Mouse (Mus musculus): ENCODE results near the gene Neurl1a. TPM values are rescaled to one million over a fixed set of nuclear protein-coding genes. Genes with fewer than 3 reads are reported as not detected.

Neurl1a gene
- polyA plus RNA-seq, 1 experiment from 2014 or later: 1.3 TPM

- no peak overlapping the region for H3K27ac ChIP-seq (replicated peaks in 1 of 2; ENCODE audit: control insufficient read depth in 1 of 2, insufficient read depth in 1 of 2, low read depth in 2 of 2, low read length in 2 of 2)
- H3K4me1 ChIP-seq (ENCODE audit: control insufficient read depth in 2 of 2, insufficient read depth in 2 of 2, low read length in 2 of 2): peaks cover 7 to 13% of the 10 kb centered on the region in 2 experiments
- WGBS: 84% methylated on average over 6 of the region's 6 CpGs
- H3K9ac ChIP-seq (ENCODE audit: low read length): no peak overlapping the region
- H3K36me3 ChIP-seq (ENCODE audit: control insufficient read depth, insufficient read depth, low read length): no peaks in the 10 kb centered on the region
- H3K27me3 ChIP-seq (ENCODE audit: control insufficient read depth, insufficient read depth, low read length): no peaks in the 10 kb centered on the region
- H3K4me2 ChIP-seq (ENCODE audit: low read length): no peak overlapping the region
- no peak for ATAC-seq (ENCODE audit: insufficient number of reproducible peaks, insufficient read depth, low FRiP score, low read depth)
- H3K4me3 ChIP-seq (ENCODE audit: control insufficient read depth in 1 of 2, insufficient read depth in 1 of 2, low read depth in 1 of 2, low read length in 2 of 2): no peak overlapping the region
- no peaks in the 10 kb centered on the region for H3K9me3 ChIP-seq (ENCODE audit: control insufficient read depth, low read length)
These were observed 52.8 kb downstream of the Neurl1a start for GRCm38 (mm10) chr19:47231389-47231788.

- Histone ChIP-seq H3K4me3 (ENCODE audit: control insufficient read depth in 1 of 2, insufficient read depth in 1 of 2, low read depth in 1 of 2, low read length in 2 of 2) (no peak overlapping the region), H3K9me3 (ENCODE audit: control insufficient read depth, low read length) (no peaks in the 10 kb centered on the region), H3K36me3 (ENCODE audit: control insufficient read depth, insufficient read depth, low read length) (no peaks in the 10 kb centered on the region), H3K27ac (replicated peaks in 1 of 2; ENCODE audit: control insufficient read depth in 1 of 2, insufficient read depth in 1 of 2, low read depth in 2 of 2, low read length in 2 of 2) (no peak overlapping the region), H3K9ac (ENCODE audit: low read length) (no peak overlapping the region), H3K4me2 (ENCODE audit: low read length) (no peak overlapping the region), H3K4me1 (ENCODE audit: control insufficient read depth in 2 of 2, insufficient read depth in 2 of 2, low read length in 2 of 2) (peaks cover 7 to 13% of the 10 kb centered on the region in 2 experiments), H3K27me3 (ENCODE audit: control insufficient read depth, insufficient read depth, low read length) (no peaks in the 10 kb centered on the region)
- no peak for ATAC-seq (ENCODE audit: insufficient number of reproducible peaks, insufficient read depth, low FRiP score, low read depth)
- 89% methylated on average over 5 of the region's 5 CpGs for WGBS
These were observed 53.7 kb downstream of the Neurl1a start for GRCm38 (mm10) chr19:47232077-47232865.

- no peak overlapping the region for H3K4me3 ChIP-seq (ENCODE audit: control insufficient read depth in 1 of 2, insufficient read depth in 1 of 2, low read depth in 1 of 2, low read length in 2 of 2)
- no peak overlapping the region for H3K27ac ChIP-seq (replicated peaks in 1 of 2; ENCODE audit: control insufficient read depth in 1 of 2, insufficient read depth in 1 of 2, low read depth in 2 of 2, low read length in 2 of 2)
- no peak for ATAC-seq (ENCODE audit: insufficient number of reproducible peaks, insufficient read depth, low FRiP score, low read depth)
- no peaks in the 10 kb centered on the region for H3K27me3 ChIP-seq (ENCODE audit: control insufficient read depth, insufficient read depth, low read length)
- H3K9me3 ChIP-seq (ENCODE audit: control insufficient read depth, low read length): no peaks in the 10 kb centered on the region
- no peaks in the 10 kb centered on the region for H3K36me3 ChIP-seq (ENCODE audit: control insufficient read depth, insufficient read depth, low read length)
- H3K4me1 ChIP-seq (ENCODE audit: control insufficient read depth in 2 of 2, insufficient read depth in 2 of 2, low read length in 2 of 2): peaks cover 7 to 13% of the 10 kb centered on the region in 2 experiments
- WGBS: 89% methylated on average over 3 of the region's 3 CpGs
- H3K4me2 ChIP-seq (ENCODE audit: low read length): no peak overlapping the region
- H3K9ac ChIP-seq (ENCODE audit: low read length): no peak overlapping the region
These were observed 54.5 kb downstream of the Neurl1a start for GRCm38 (mm10) chr19:47233087-47233486.

- WGBS: 20% methylated on average over 12 of the region's 12 CpGs
- Histone ChIP-seq H3K36me3 (ENCODE audit: control insufficient read depth, insufficient read depth, low read length) (no peaks in the 10 kb centered on the region), H3K9me3 (ENCODE audit: control insufficient read depth, low read length) (no peaks in the 10 kb centered on the region), H3K9ac (ENCODE audit: low read length) (no peak overlapping the region), H3K4me2 (ENCODE audit: low read length) (peak overlapping the region; percentile 56), H3K27ac (replicated peaks in 1 of 2; ENCODE audit: control insufficient read depth in 1 of 2, insufficient read depth in 1 of 2, low read depth in 2 of 2, low read length in 2 of 2) (no peak overlapping the region), H3K27me3 (ENCODE audit: control insufficient read depth, insufficient read depth, low read length) (no peaks in the 10 kb centered on the region), H3K4me3 (ENCODE audit: control insufficient read depth in 1 of 2, insufficient read depth in 1 of 2, low read depth in 1 of 2, low read length in 2 of 2) (peak overlapping the region; percentile 21 to 38; a peak in 3 of 4 replicates), H3K4me1 (ENCODE audit: control insufficient read depth in 2 of 2, insufficient read depth in 2 of 2, low read length in 2 of 2) (peaks cover 0 to 6% of the 10 kb centered on the region in 2 experiments; a peak in 1 of 4 replicates)
- ATAC-seq (ENCODE audit: insufficient number of reproducible peaks, insufficient read depth, low FRiP score, low read depth): no peak
These were observed 61.5 kb downstream of the Neurl1a start for GRCm38 (mm10) chr19:47240076-47240475.

- ATAC-seq (ENCODE audit: insufficient number of reproducible peaks, insufficient read depth, low FRiP score, low read depth): no peak
- no peaks in the 10 kb centered on the region for H3K36me3 ChIP-seq (ENCODE audit: control insufficient read depth, insufficient read depth, low read length)
- no peak overlapping the region for H3K27ac ChIP-seq (replicated peaks in 1 of 2; ENCODE audit: control insufficient read depth in 1 of 2, insufficient read depth in 1 of 2, low read depth in 2 of 2, low read length in 2 of 2)
- H3K9ac ChIP-seq (ENCODE audit: low read length): no peak overlapping the region
- 61% methylated on average over 7 of the region's 7 CpGs for WGBS
- no peaks in the 10 kb centered on the region for H3K9me3 ChIP-seq (ENCODE audit: control insufficient read depth, low read length)
- peak overlapping the region; percentile 56 for H3K4me2 ChIP-seq (ENCODE audit: low read length)
- H3K4me3 ChIP-seq (ENCODE audit: control insufficient read depth in 1 of 2, insufficient read depth in 1 of 2, low read depth in 1 of 2, low read length in 2 of 2): no peak overlapping the region
- H3K27me3 ChIP-seq (ENCODE audit: control insufficient read depth, insufficient read depth, low read length): no peaks in the 10 kb centered on the region
- peaks cover 0 to 6% of the 10 kb centered on the region in 2 experiments; a peak in 1 of 4 replicates for H3K4me1 ChIP-seq (ENCODE audit: control insufficient read depth in 2 of 2, insufficient read depth in 2 of 2, low read length in 2 of 2)
These were observed 62.3 kb downstream of the Neurl1a start for GRCm38 (mm10) chr19:47240957-47241356.

GRCm38 (mm10) chr19:47242227-47242626 lies 63.6 kb downstream of the Neurl1a start:
- H3K4me3 ChIP-seq (ENCODE audit: control insufficient read depth in 1 of 2, insufficient read depth in 1 of 2, low read depth in 1 of 2, low read length in 2 of 2): no peak overlapping the region
- peaks cover 0 to 6% of the 10 kb centered on the region in 2 experiments; a peak in 1 of 4 replicates for H3K4me1 ChIP-seq (ENCODE audit: control insufficient read depth in 2 of 2, insufficient read depth in 2 of 2, low read length in 2 of 2)
- ATAC-seq (ENCODE audit: insufficient number of reproducible peaks, insufficient read depth, low FRiP score, low read depth): no peak
- H3K4me2 ChIP-seq (ENCODE audit: low read length): no peak overlapping the region
- H3K9me3 ChIP-seq (ENCODE audit: control insufficient read depth, low read length): no peaks in the 10 kb centered on the region
- H3K9ac ChIP-seq (ENCODE audit: low read length): no peak overlapping the region
- H3K36me3 ChIP-seq (ENCODE audit: control insufficient read depth, insufficient read depth, low read length): no peaks in the 10 kb centered on the region
- no peaks in the 10 kb centered on the region for H3K27me3 ChIP-seq (ENCODE audit: control insufficient read depth, insufficient read depth, low read length)
- no peak overlapping the region for H3K27ac ChIP-seq (replicated peaks in 1 of 2; ENCODE audit: control insufficient read depth in 1 of 2, insufficient read depth in 1 of 2, low read depth in 2 of 2, low read length in 2 of 2)
- 71% methylated on average over 4 of the region's 4 CpGs for WGBS

GRCm38 (mm10) chr19:47245512-47245911 lies 66.9 kb downstream of the Neurl1a start:
- 85% methylated on average over 8 of the region's 8 CpGs for WGBS
- Histone ChIP-seq H3K27ac (replicated peaks in 1 of 2; ENCODE audit: control insufficient read depth in 1 of 2, insufficient read depth in 1 of 2, low read depth in 2 of 2, low read length in 2 of 2) (no peak overlapping the region), H3K4me2 (ENCODE audit: low read length) (no peak overlapping the region), H3K4me3 (ENCODE audit: control insufficient read depth in 1 of 2, insufficient read depth in 1 of 2, low read depth in 1 of 2, low read length in 2 of 2) (no peak overlapping the region), H3K4me1 (ENCODE audit: control insufficient read depth in 2 of 2, insufficient read depth in 2 of 2, low read length in 2 of 2) (peaks cover 0 to 2% of the 10 kb centered on the region in 2 experiments; a peak in 1 of 4 replicates), H3K36me3 (ENCODE audit: control insufficient read depth, insufficient read depth, low read length) (no peaks in the 10 kb centered on the region), H3K27me3 (ENCODE audit: control insufficient read depth, insufficient read depth, low read length) (no peaks in the 10 kb centered on the region), H3K9ac (ENCODE audit: low read length) (no peak overlapping the region), H3K9me3 (ENCODE audit: control insufficient read depth, low read length) (no peaks in the 10 kb centered on the region)
- no peak for ATAC-seq (ENCODE audit: insufficient number of reproducible peaks, insufficient read depth, low FRiP score, low read depth)
